Mouse (Mus musculus): ENCODE measurements around the gene Hemgn. TPM values are rescaled to one million over a fixed set of nuclear protein-coding genes. Genes with fewer than 3 reads are reported as not detected.

Hemgn gene
- polyA plus RNA-seq (2016; fragmentation: Nextera tagmentation; extraction: Ambion mirVana), result 2.0 and 2.8 TPM in 2 replicates

- 79% methylated on average over 7 of the region's 7 CpGs for WGBS
- Histone ChIP-seq H3K36me3 (replicated peaks) (no peaks in the 10 kb centered on the region), H3K4me3 (replicated peaks) (no peak within 1 kb of the TSS), H3K4me2 (no peak within 1 kb of the TSS), H3K9me3 (no peaks in the 10 kb centered on the region), H3K4me1 (no peaks in the 10 kb centered on the region), H3K27me3 (no peaks in the 10 kb centered on the region), H3K9ac (no peak within 1 kb of the TSS), H3K27ac (no peak within 1 kb of the TSS)
- ATAC-seq (ENCODE audit: low FRiP score), result no peak
Measured at GRCm38 (mm10) chr4:46413406-46413805, at the start of gene Hemgn. Gene Hemgn, minus strand, starts transcription at chr4:46413506.

GRCm38 (mm10) chr4:46458411-46458810 lies 45.1 kb upstream of the Hemgn start:
- Histone ChIP-seq H3K36me3 (replicated peaks) (peaks cover 32% of the 10 kb centered on the region), H3K4me3 (replicated peaks) (no peak overlapping the region)

GRCm38 (mm10) chr4:46457186-46457585 lies 43.9 kb upstream of the Hemgn start:
- no peak overlapping the region for H3K4me3 ChIP-seq (replicated peaks)
- 99% methylated on average over 3 of the region's 3 CpGs for WGBS
- H3K9me3 ChIP-seq, result no peaks in the 10 kb centered on the region
- H3K4me2 ChIP-seq, result no peak overlapping the region
- H3K27me3 ChIP-seq, result no peaks in the 10 kb centered on the region
- ATAC-seq (ENCODE audit: low FRiP score), result no peak
- peaks cover 31% of the 10 kb centered on the region for H3K4me1 ChIP-seq
- no peak overlapping the region for H3K27ac ChIP-seq
- peaks cover 20% of the 10 kb centered on the region for H3K36me3 ChIP-seq (replicated peaks)
- no peak overlapping the region for H3K9ac ChIP-seq

More at GRCm38 (mm10) chr4:46458411-46458810, 45.1 kb upstream of the Hemgn start:
- Histone ChIP-seq H3K4me1 (peaks cover 19% of the 10 kb centered on the region), H3K9me3 (no peaks in the 10 kb centered on the region), H3K27ac (no peak overlapping the region), H3K27me3 (no peaks in the 10 kb centered on the region), H3K4me2 (no peak overlapping the region), H3K9ac (no peak overlapping the region)
- no peak for ATAC-seq (ENCODE audit: low FRiP score)
- 94% methylated on average over 2 of the region's 2 CpGs for WGBS

GRCm38 (mm10) chr4:46456762-46457161 lies 43.5 kb upstream of the Hemgn start:
- Histone ChIP-seq H3K4me2 (no peak overlapping the region), H3K4me1 (peaks cover 31% of the 10 kb centered on the region), H3K27ac (no peak overlapping the region), H3K9ac (no peak overlapping the region), H3K27me3 (no peaks in the 10 kb centered on the region), H3K9me3 (no peaks in the 10 kb centered on the region), H3K36me3 (replicated peaks) (peaks cover 18% of the 10 kb centered on the region), H3K4me3 (replicated peaks) (no peak overlapping the region)
- WGBS, result 93% methylated on average over 4 of the region's 4 CpGs
- ATAC-seq (ENCODE audit: low FRiP score), result no peak

- peak overlapping the region; percentile 87; the same call in 1 of the 2 replicates for H3K4me2 ChIP-seq
Measured at GRCm38 (mm10) chr4:46454097-46454864, 41.0 kb upstream of the Hemgn start.

GRCm38 (mm10) chr4:46452855-46453719 lies 39.8 kb upstream of the Hemgn start:
- Histone ChIP-seq H3K27me3 (0 out of 2 replicates have a peak, but pooled peaks cover 4% of the 10 kb centered on the region), H3K27ac (peak overlapping the region; percentile 99), H3K9me3 (no peaks in the 10 kb centered on the region), H3K9ac (peak overlapping the region; percentile 99), H3K36me3 (replicated peaks) (no peaks in the 10 kb centered on the region), H3K4me3 (replicated peaks) (peak overlapping the region; percentile 90), H3K4me2 (peak overlapping the region; percentile 87), H3K4me1 (peaks cover 34% of the 10 kb centered on the region)
- no peak for ATAC-seq (ENCODE audit: low FRiP score)
- 39% methylated on average over 13 of the region's 13 CpGs for WGBS

More at GRCm38 (mm10) chr4:46454097-46454864, 41.0 kb upstream of the Hemgn start:
- H3K36me3 ChIP-seq (replicated peaks), result no peaks in the 10 kb centered on the region
- no peak for ATAC-seq (ENCODE audit: low FRiP score)
- H3K27ac ChIP-seq, result no peak overlapping the region
- no peak overlapping the region for H3K4me3 ChIP-seq (replicated peaks)
- no peaks in the 10 kb centered on the region for H3K27me3 ChIP-seq
- H3K4me1 ChIP-seq, result peaks cover 31% of the 10 kb centered on the region
- H3K9me3 ChIP-seq, result no peaks in the 10 kb centered on the region
- WGBS, result 77% methylated on average over 5 of the region's 5 CpGs
- H3K9ac ChIP-seq, result no peak overlapping the region

- ATAC-seq (ENCODE audit: low FRiP score), result peak; percentile 18
- peak overlapping the region; percentile 99 for H3K27ac ChIP-seq
- H3K4me1 ChIP-seq, result peaks cover 34% of the 10 kb centered on the region
- H3K9me3 ChIP-seq, result no peaks in the 10 kb centered on the region
- H3K4me3 ChIP-seq (replicated peaks), result peak overlapping the region; percentile 90
- peak overlapping the region; percentile 87 for H3K4me2 ChIP-seq
- under 1% methylated on average over 19 of the region's 19 CpGs for WGBS
- H3K9ac ChIP-seq, result peak overlapping the region; percentile 99
- 0 out of 2 replicates have a peak, but pooled peaks cover 4% of the 10 kb centered on the region for H3K27me3 ChIP-seq
- H3K36me3 ChIP-seq (replicated peaks), result no peaks in the 10 kb centered on the region
Measured at GRCm38 (mm10) chr4:46452481-46452850, 39.2 kb upstream of the Hemgn start.

- peaks cover 34% of the 10 kb centered on the region for H3K4me1 ChIP-seq
- no peaks in the 10 kb centered on the region for H3K9me3 ChIP-seq
- peak overlapping the region; percentile 87 for H3K4me2 ChIP-seq
- H3K36me3 ChIP-seq (replicated peaks), result no peaks in the 10 kb centered on the region
- 1% methylated on average over 65 of the region's 111 CpGs for WGBS
- 0 out of 2 replicates have a peak, but pooled peaks cover 4% of the 10 kb centered on the region for H3K27me3 ChIP-seq
- peak overlapping the region; percentile 99 for H3K9ac ChIP-seq
- peak overlapping the region; percentile 90 for H3K4me3 ChIP-seq (replicated peaks)
- H3K27ac ChIP-seq, result peak overlapping the region; percentile 99
- peak; percentile 60 for ATAC-seq (ENCODE audit: low FRiP score)
Measured at GRCm38 (mm10) chr4:46451758-46452480, 38.6 kb upstream of the Hemgn start.

- WGBS, result under 1% methylated on average over 56 of the region's 70 CpGs
- peaks cover 34% of the 10 kb centered on the region for H3K4me1 ChIP-seq
Measured at GRCm38 (mm10) chr4:46451240-46451757, 38.0 kb upstream of the Hemgn start.

GRCm38 (mm10) chr4:46450519-46451131 lies 37.3 kb upstream of the Hemgn start, which contains the start of gene Anp32b:
Gene Anp32b, plus strand, starts transcription at chr4:46450902.
- H3K4me2 ChIP-seq, result peak within 1 kb of the TSS; percentile 87
- H3K4me3 ChIP-seq (replicated peaks), result peak within 1 kb of the TSS; percentile 90
- H3K9ac ChIP-seq, result peak within 1 kb of the TSS; percentile 99
- peaks cover 34% of the 10 kb centered on the region for H3K4me1 ChIP-seq
- peak within 1 kb of the TSS; percentile 99 for H3K27ac ChIP-seq
- H3K27me3 ChIP-seq, result 0 out of 2 replicates have a peak, but pooled peaks cover 4% of the 10 kb centered on the region
- ATAC-seq (ENCODE audit: low FRiP score), result peak; percentile 96
- H3K9me3 ChIP-seq, result no peaks in the 10 kb centered on the region
- H3K36me3 ChIP-seq (replicated peaks), result no peaks in the 10 kb centered on the region
- under 1% methylated on average over 54 of the region's 66 CpGs for WGBS

More at GRCm38 (mm10) chr4:46451240-46451757, 38.0 kb upstream of the Hemgn start:
- Histone ChIP-seq H3K27me3 (0 out of 2 replicates have a peak, but pooled peaks cover 4% of the 10 kb centered on the region), H3K4me2 (peak overlapping the region; percentile 87), H3K36me3 (replicated peaks) (no peaks in the 10 kb centered on the region), H3K4me3 (replicated peaks) (peak overlapping the region; percentile 90), H3K9ac (peak overlapping the region; percentile 99), H3K27ac (peak overlapping the region; percentile 99), H3K9me3 (no peaks in the 10 kb centered on the region)
- peak; percentile 55 for ATAC-seq (ENCODE audit: low FRiP score)

- peak overlapping the region; percentile 87 for H3K4me2 ChIP-seq
- 0 out of 2 replicates have a peak, but pooled peaks cover 4% of the 10 kb centered on the region for H3K27me3 ChIP-seq
- no peaks in the 10 kb centered on the region for H3K9me3 ChIP-seq
- no peak for ATAC-seq (ENCODE audit: low FRiP score)
- peak overlapping the region; percentile 99 for H3K27ac ChIP-seq
- peaks cover 29% of the 10 kb centered on the region for H3K4me1 ChIP-seq
- WGBS, result 30% methylated on average over 7 of the region's 7 CpGs
- H3K36me3 ChIP-seq (replicated peaks), result no peaks in the 10 kb centered on the region
- H3K4me3 ChIP-seq (replicated peaks), result peak overlapping the region; percentile 90
- H3K9ac ChIP-seq, result peak overlapping the region; percentile 99
Measured at GRCm38 (mm10) chr4:46450020-46450518, 36.8 kb upstream of the Hemgn start.

Data from forebrain, embryonic 12.5 days (tissue).